Mouse (Mus musculus): ENCODE results near the gene Knstrn. TPM values are rescaled to one million over a fixed set of nuclear protein-coding genes. Genes with fewer than 3 reads are reported as not detected.

The Knstrn gene
- total and polyA plus RNA-seq, 2 experiments from 2014 or later: 19.8 to 39.9 TPM

DNA sequence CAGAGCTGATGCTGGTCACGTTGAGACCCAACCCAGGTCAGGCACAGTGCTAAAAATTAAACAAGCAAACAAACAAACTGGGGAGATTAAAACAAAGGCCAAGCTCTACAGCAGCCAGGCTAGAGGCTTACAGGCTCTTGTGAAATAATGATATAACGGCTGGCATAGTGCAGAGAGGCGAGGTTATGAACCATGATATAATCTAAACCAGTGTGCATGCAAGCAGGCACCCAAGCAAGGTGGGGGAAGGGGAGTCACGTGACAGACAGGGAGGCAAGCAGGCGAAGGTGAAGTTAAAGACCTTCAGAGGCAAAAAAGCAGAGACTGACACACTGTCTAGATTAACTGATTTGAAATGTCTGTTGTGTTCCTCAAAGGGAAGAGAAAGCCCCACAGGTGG, 30.7 kb upstream of the Knstrn start:
- WGBS: 38% methylated on average over 5 of the region's 5 CpGs
- Histone ChIP-seq H3K27me3 (ENCODE audit: control insufficient read depth, insufficient read depth, low read length) (0 out of 2 replicates have a peak, but pooled peaks cover 4% of the 10 kb centered on the region), H3K4me3 (ENCODE audit: low read depth, low read length) (no peak overlapping the region), H3K36me3 (replicated peaks; ENCODE audit: control insufficient read depth, insufficient read depth, low read length) (no peaks in the 10 kb centered on the region), H3K4me1 (ENCODE audit: control insufficient read depth, insufficient read depth) (no peaks in the 10 kb centered on the region), H3K9ac (replicated peaks; ENCODE audit: low read depth, low read length) (no peak overlapping the region), H3K4me2 (ENCODE audit: low read depth, low read length) (no peak overlapping the region), H3K27ac (ENCODE audit: low read depth) (no peak overlapping the region), H3K9me3 (replicated peaks; ENCODE audit: control insufficient read depth, low read length) (no peaks in the 10 kb centered on the region)
- DNase-seq (ENCODE audit: low spot score): no peak
- TF ChIP-seq CTCF (IDR thresholded peaks at IDR 0.05; ENCODE audit: low read depth) (no peak), EP300 (IDR thresholded peaks at IDR 0.05; ENCODE audit: low read depth) (no peak)
- ATAC-seq (ENCODE audit: insufficient read depth, low read depth): no peak

DNA sequence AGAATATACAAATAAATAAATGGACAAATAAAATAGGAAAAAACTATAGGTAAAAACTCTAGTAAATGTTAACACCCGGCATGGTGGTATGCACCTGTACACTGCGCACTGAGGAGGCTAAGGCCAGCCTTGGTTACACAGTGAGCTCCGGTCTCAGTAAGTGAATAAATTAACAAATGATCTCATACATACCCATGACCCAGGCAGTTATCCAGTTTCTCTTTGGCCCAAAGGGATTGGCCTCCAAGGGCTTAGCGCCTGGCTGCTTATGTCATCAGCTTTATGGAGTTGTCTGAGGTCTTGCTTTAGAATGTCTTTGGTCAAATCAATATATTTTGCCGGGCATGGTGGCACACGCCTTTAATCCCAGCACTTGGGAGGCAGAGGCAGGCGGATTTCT, 30.1 kb upstream of the Knstrn start:
- TF ChIP-seq EP300 (IDR thresholded peaks at IDR 0.05; ENCODE audit: low read depth) (no peak), CTCF (IDR thresholded peaks at IDR 0.05; ENCODE audit: low read depth) (no peak)
- H3K9ac ChIP-seq (replicated peaks; ENCODE audit: low read depth, low read length): no peak overlapping the region
- no peak overlapping the region for H3K27ac ChIP-seq (ENCODE audit: low read depth)
- ATAC-seq (ENCODE audit: insufficient read depth, low read depth): no peak
- 85% methylated on average over 7 of the region's 7 CpGs for WGBS
- 0 out of 2 replicates have a peak, but pooled peaks cover 4% of the 10 kb centered on the region for H3K27me3 ChIP-seq (ENCODE audit: control insufficient read depth, insufficient read depth, low read length)
- no peaks in the 10 kb centered on the region for H3K9me3 ChIP-seq (replicated peaks; ENCODE audit: control insufficient read depth, low read length)
- no peaks in the 10 kb centered on the region for H3K36me3 ChIP-seq (replicated peaks; ENCODE audit: control insufficient read depth, insufficient read depth, low read length)
- no peak overlapping the region for H3K4me3 ChIP-seq (ENCODE audit: low read depth, low read length)
- no peak overlapping the region for H3K4me2 ChIP-seq (ENCODE audit: low read depth, low read length)
- no peaks in the 10 kb centered on the region for H3K4me1 ChIP-seq (ENCODE audit: control insufficient read depth, insufficient read depth)
- DNase-seq (ENCODE audit: low spot score): no peak

DNA sequence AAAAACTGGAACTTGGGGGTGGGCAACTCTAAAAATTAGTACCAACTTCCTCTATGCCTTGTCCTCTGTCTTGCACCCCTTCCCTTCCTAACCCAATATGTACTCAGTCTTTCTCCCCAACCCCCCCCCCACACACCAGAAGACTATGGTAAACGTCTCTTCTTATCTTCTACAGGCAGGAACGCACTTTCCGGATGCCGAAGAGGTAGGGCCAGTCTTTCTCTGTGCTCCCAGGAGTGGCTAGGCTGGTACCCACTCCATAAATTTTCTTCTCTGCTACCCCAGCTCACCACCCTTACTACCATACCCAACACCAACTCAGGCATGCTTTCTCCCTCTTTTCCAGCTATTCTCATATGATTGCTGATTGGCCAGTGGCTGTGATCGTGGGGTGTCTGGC, 27.3 kb upstream of the Knstrn start:
- Histone ChIP-seq H3K36me3 (replicated peaks; ENCODE audit: control insufficient read depth, insufficient read depth, low read length) (no peaks in the 10 kb centered on the region), H3K27me3 (ENCODE audit: control insufficient read depth, insufficient read depth, low read length) (no peaks in the 10 kb centered on the region), H3K9ac (replicated peaks; ENCODE audit: low read depth, low read length) (no peak overlapping the region), H3K4me2 (ENCODE audit: low read depth, low read length) (no peak overlapping the region), H3K4me1 (ENCODE audit: control insufficient read depth, insufficient read depth) (peaks cover 7% of the 10 kb centered on the region), H3K9me3 (replicated peaks; ENCODE audit: control insufficient read depth, low read length) (no peaks in the 10 kb centered on the region), H3K4me3 (ENCODE audit: low read depth, low read length) (no peak overlapping the region), H3K27ac (ENCODE audit: low read depth) (no peak overlapping the region)
- no peak for ATAC-seq (ENCODE audit: insufficient read depth, low read depth)
- DNase-seq (ENCODE audit: low spot score): no peak
- 66% methylated on average over 5 of the region's 5 CpGs for WGBS
- TF ChIP-seq CTCF (IDR thresholded peaks at IDR 0.05; ENCODE audit: low read depth) (no peak), EP300 (IDR thresholded peaks at IDR 0.05; ENCODE audit: low read depth) (no peak)

DNA sequence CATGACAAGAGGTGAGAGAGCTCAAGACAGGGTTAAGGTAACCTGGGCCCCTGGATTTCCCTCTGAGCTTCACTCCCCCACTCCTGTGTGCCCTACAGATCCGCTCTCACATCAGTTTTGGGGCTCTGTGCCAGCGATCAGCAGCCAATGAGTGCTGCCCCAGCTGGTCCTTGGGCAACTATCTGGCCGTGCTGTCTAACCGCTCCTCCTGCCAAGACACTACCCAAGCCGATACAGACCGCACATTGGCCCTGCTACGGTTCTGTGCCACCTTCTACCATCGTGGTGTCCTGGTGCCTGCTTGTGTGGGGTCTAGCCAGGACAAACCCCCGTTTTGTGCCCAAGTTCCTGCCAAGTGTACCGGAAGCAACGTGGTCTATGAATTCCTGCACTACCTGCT, 24.3 kb upstream of the Knstrn start:
- TF ChIP-seq CTCF (IDR thresholded peaks at IDR 0.05; ENCODE audit: low read depth) (no peak), EP300 (IDR thresholded peaks at IDR 0.05; ENCODE audit: low read depth) (no peak)
- no peaks in the 10 kb centered on the region for H3K9me3 ChIP-seq (replicated peaks; ENCODE audit: control insufficient read depth, low read length)
- DNase-seq (ENCODE audit: low spot score): no peak
- no peak overlapping the region for H3K4me2 ChIP-seq (ENCODE audit: low read depth, low read length)
- H3K4me1 ChIP-seq (ENCODE audit: control insufficient read depth, insufficient read depth): peaks cover 7% of the 10 kb centered on the region
- no peaks in the 10 kb centered on the region for H3K36me3 ChIP-seq (replicated peaks; ENCODE audit: control insufficient read depth, insufficient read depth, low read length)
- H3K27ac ChIP-seq (ENCODE audit: low read depth): no peak overlapping the region
- no peaks in the 10 kb centered on the region for H3K27me3 ChIP-seq (ENCODE audit: control insufficient read depth, insufficient read depth, low read length)
- H3K4me3 ChIP-seq (ENCODE audit: low read depth, low read length): no peak overlapping the region
- 82% methylated on average over 11 of the region's 11 CpGs for WGBS
- no peak for ATAC-seq (ENCODE audit: insufficient read depth, low read depth)
- H3K9ac ChIP-seq (replicated peaks; ENCODE audit: low read depth, low read length): no peak overlapping the region

DNA sequence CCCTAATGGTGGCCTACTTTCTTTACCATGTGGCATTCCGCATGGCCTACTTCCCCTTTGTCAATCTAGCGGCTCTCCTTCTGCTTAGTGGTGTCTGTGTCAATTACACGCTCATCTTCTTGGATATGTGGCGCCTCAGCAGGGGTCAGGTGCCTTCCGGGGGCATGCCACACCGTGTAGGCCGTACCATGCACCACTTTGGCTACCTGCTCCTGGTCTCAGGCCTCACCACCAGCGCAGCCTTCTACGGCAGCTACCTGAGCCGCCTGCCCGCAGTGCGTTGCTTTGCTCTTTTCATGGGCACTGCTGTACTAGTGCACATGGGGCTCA, 23.6 kb upstream of the Knstrn start:
- ATAC-seq (ENCODE audit: insufficient read depth, low read depth) (no peak), DNase-seq (ENCODE audit: low spot score) (no peak)
- H3K9me3 ChIP-seq (replicated peaks; ENCODE audit: control insufficient read depth, low read length): no peaks in the 10 kb centered on the region
- peak overlapping the region; percentile 56 for H3K4me2 ChIP-seq (ENCODE audit: low read depth, low read length)
- H3K4me3 ChIP-seq (ENCODE audit: low read depth, low read length): peak overlapping the region; percentile 23
- peaks cover 7% of the 10 kb centered on the region for H3K4me1 ChIP-seq (ENCODE audit: control insufficient read depth, insufficient read depth)
- H3K27ac ChIP-seq (ENCODE audit: low read depth): no peak overlapping the region
- WGBS: 55% methylated on average over 12 of the region's 12 CpGs
- H3K9ac ChIP-seq (replicated peaks; ENCODE audit: low read depth, low read length): no peak overlapping the region
- TF ChIP-seq EP300 (IDR thresholded peaks at IDR 0.05; ENCODE audit: low read depth) (no peak), CTCF (IDR thresholded peaks at IDR 0.05; ENCODE audit: low read depth) (no peak)
- no peaks in the 10 kb centered on the region for H3K36me3 ChIP-seq (replicated peaks; ENCODE audit: control insufficient read depth, insufficient read depth, low read length)
- H3K27me3 ChIP-seq (ENCODE audit: control insufficient read depth, insufficient read depth, low read length): no peaks in the 10 kb centered on the region
